Mouse (Mus musculus) left cerebral cortex, adult 11 months (tissue): ENCODE data around the gene Bmper.

Source experiments
- DNase-seq: peaks from one replicate; pipeline ENCODE4 v3.0.0; 2022; ENCODE audit warnings: low spot score

Gene Bmper

GRCm38 (mm10) chr9:23436751-23437150 lies 213.9 kb downstream of the Bmper start:
- no peak for DNase-seq

DNA sequence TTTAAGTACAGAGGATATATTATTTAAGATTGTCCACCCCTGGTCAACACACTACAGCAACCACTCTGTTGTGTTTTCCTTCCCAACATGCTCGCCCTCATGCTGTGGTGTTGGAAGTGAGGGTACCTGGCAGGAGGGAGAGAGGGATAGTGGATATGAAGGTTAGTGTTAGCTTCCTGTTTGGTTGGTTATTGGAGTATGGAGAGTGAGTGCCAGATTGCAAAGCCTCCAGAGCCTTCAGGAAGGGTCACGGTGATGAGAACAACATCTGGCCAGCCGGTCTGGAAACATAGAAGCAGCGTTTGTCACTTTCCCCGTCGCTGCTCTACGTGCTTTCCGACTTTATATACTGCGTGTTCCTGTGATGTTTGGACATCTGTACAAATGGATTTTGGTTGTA lies 215.8 kb downstream of the Bmper start:
- no peak for DNase-seq

DNA sequence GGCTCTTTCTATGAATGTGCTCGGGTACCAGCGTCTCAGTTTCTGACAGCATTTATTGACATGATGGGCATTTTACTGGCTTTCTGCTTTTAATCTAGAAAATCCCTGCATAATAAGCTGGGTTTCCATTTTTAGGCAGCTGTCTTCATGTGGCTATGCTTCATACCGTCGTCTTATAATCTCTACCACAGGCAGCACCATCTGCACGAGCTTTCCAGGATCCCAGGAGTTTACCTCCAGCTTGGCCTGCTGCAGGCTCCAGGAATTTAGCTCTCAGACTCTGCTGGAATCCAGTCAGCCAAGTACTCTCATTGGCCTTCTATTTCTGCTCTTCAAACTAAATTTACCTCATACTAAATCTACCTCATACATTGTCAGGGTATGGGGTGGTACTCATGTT lies 219.3 kb downstream of the Bmper start:
- no peak for DNase-seq

DNA sequence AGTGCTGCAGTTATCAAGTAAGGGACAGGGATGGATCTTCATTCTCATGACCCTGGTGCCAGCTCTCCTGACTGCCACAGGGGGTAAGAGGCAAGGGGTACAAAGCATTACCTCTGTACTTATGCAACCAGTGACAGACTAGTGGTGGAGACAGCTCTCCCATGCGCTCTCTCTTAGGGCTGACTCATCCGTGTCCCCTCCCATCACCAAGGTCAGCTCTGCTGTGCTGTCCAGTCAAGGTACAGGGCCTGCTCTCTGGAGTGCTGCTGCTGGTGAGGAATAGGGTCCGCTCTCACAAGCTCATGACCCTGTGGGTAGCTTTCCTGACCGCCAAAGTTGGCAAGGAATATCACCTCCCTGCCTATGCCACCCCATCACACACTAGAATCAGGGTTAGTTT lies 222.1 kb downstream of the Bmper start:
- no peak for DNase-seq

DNA sequence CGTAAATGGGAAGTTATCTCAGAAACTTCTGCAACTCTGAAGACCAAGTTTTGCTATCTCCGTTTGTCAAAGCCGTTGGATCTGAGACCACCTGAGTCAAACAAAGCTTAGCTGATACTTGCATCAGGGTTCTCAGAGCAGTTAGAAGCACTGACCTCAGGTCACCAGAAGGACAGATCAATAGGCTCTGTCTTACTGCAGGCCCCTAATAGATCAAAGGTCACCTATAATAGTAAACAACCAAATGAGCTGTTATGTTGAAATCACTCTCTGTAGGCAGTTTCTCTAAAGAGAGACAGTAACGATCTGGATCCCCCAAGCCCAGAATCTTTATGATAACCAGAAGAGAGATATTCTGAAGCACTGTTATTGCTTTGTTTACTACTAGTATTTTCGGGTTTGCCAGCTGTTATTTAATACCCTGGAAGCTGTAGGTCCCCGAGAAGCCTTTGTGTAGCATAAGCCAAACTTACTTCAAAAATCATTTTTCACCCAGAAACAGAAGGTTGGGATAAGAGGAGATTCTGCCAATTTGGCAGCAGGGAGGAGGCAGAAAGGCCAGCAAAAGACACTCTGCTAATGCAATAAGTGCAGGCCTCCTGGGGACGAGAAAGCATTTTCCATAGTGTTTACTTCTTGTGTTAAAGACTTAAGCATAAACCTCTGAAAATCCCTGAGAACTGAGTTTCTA lies 224.5 kb downstream of the Bmper start:
- no peak for DNase-seq

DNA sequence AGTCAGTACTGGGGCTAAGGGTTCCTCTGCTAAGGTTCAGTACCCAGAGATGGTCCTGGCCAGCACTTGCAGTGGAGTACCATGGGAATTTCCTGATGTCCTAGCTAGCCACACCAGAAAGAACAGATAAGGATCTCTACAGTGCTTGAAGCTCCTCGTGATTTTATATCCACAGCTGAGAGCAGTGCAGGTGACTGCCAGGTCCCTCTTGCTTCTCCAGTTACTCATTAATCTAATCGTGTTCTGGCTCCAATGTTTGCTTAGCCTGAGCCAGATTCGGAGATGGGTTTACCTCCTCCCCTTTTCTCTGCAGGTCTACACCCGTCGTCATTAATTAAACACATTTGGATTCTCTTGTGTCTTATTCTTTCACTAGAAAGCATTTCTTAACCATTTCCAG lies 230.4 kb downstream of the Bmper start:
- no peak for DNase-seq

- no peak for DNase-seq
Measured at GRCm38 (mm10) chr9:23457186-23457585, 234.3 kb downstream of the Bmper start.

GRCm38 (mm10) chr9:23460721-23461120 lies 237.8 kb downstream of the Bmper start:
- DNase-seq = no peak

DNA sequence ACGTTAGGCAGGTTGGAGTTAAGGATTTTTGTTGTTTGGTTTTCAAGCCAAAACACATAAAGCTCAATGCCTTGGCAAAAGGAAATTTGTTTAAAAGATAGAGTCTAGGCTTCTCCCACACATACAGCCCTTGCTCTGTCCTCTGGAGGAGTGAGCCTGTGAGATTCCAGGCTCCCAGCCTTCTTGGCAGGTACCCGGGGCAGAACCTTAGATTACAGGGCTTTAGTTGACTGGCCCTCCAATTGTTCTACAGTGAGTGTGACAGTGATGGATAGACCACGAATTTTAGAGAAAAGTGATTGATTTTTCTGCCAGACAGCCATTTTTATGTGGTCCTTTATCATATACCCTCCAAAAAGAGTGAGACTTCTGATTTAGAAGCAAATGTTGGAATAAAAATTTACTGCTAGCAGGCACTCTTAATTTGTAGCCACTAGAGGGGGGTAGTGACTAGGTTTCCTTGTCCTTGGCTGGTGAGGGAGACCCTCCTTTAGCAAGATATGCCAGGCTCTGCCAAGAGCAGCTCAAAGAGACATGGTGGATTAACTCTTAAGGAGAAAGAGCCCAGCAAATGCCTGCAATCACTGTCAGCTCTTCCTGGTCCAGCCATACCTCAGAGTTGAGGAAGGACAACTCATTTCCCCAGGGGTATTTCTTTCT lies 240.2 kb downstream of the Bmper start:
- DNase-seq = peak; percentile 53

DNA sequence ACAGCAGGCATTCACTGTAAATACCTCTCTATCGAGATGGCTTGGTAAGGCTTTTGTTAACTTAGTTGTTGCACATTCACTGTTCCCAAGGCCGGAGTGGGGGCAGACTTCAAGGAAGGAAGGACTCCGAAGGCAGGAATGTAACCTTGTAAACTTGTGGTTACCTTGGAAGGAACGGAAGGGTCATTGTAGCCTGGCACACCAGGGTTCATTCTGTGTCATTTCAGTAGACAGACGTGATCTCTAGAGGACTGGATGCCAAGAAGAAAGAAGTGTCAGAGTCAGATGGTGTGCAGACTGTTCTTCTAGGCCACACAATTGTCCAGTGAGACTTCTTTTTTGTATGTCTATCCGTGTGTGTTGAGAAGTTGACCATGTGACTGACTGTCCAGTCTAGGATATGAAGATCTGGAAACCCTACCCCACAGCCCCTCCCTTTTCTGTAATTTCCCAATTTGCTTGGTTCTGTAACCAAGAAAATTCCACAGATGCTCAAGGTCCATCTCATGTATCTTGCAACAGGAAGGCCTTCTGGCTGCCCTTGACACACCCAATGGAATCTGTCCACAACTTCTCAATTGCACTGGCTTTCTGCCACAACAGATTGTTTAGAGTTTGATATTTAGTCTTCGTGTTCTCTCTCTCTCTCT lies 242.2 kb downstream of the Bmper start:
- no peak for DNase-seq

DNA sequence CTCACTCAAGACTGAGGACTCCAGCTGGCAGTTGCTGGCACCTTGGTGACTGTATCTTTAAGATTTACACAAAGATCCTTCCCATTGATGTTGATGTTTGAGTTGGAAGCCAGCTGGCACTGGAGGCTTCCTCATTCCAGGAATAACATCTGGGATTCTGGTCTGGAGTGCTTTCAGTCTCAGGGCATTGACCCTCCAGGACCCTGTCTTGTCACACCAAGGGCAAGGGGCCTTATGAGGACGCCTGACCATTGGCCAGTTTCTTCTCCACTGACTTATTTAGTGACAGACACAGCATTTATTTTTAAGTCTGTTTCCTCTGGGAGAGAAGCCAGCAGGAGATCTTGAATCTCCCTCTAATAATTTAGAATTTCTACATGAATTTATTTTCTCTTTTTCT lies 247.0 kb downstream of the Bmper start:
- DNase-seq = no peak

DNA sequence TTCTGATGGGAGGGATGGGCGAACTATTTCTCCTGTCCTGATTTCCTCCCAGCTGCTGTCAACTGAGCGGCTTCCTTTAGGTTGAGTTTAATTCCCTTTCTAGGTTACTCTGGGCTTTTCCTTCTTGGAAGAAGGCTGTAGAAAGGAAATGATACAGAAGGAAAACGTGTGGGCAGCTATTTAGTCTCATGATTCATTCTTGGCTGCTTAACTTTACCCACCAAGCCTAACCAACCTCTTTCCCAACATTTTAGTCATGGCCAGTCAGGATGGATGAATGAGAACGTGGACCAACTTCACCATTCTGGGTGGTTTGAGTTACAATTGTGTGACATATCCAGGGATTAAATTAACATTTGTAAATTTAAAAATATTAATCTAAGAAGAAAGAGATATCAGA lies 263.0 kb downstream of the Bmper start:
- no peak for DNase-seq

- DNase-seq = no peak
Measured at GRCm38 (mm10) chr9:23486725-23487378, 264.0 kb downstream of the Bmper start.

- DNase-seq = no peak
Measured at GRCm38 (mm10) chr9:23488265-23488664, 265.4 kb downstream of the Bmper start.

DNA sequence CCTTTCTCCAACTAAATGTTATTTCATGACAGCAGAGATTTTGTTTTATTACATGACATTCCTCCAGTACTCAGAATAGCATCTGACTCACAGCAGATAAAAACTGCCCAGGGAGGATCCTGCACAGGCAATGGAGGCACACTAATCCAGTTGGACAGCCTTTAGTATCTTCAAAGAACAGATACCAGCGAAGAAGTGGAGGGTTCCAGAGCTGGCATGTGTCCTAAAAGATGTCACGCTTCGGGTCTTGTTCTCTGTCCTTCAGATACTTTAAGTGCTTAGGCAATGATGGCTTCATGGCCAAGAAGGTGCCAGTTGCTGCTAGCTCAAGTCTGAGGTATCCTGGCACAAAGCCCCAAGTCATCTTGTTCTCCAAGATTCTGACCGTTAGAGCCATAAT lies 272.5 kb downstream of the Bmper start:
- peak; percentile 14 for DNase-seq

- DNase-seq = peak; percentile 70
Measured at GRCm38 (mm10) chr9:23497626-23498025, 274.8 kb downstream of the Bmper start.

DNA sequence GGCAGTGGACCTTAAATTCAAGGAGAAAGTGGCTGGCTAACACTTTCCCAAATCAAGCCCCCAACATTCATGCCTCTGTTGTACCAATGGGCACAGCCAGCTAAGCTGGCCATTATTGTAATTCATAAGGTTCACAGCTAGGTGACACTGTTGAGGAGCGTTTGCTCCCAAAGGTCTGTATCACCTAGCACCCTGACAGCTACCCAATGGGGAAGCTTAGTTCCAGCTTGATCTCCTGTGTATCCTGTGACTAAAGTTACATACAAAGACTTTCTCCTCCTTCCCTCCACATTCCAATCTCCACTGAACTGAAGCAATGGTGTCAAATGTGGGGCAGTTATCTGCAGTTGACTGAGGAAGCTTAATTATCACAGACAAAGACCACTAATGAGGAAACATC lies 311.0 kb downstream of the Bmper start:
- no peak for DNase-seq
